Mouse (Mus musculus): ENCODE results near the gene Prrc2b.

Gene Prrc2b

GRCm38 (mm10) chr2:32150924-32151659 is at the start of gene Prrc2b:
Gene Prrc2b (plus strand): TSS chr2:32151082.
- DNase-seq, result peak; percentile 64 to 76

- no peak for DNase-seq
Measured at GRCm38 (mm10) chr2:32102944-32103343, 47.9 kb upstream of the Prrc2b start.

GRCm38 (mm10) chr2:32103557-32103956 is 47.3 kb upstream of the Prrc2b start:
- DNase-seq, result no peak

- DNase-seq, result no peak
Measured at GRCm38 (mm10) chr2:32104122-32104521, 46.8 kb upstream of the Prrc2b start.

GRCm38 (mm10) chr2:32105117-32105913 is 45.6 kb upstream of the Prrc2b start:
- no peak for DNase-seq

- DNase-seq, result no peak
Measured at GRCm38 (mm10) chr2:32105930-32106329, 45.0 kb upstream of the Prrc2b start.

- no peak for DNase-seq
Measured at GRCm38 (mm10) chr2:32111268-32111667, 39.6 kb upstream of the Prrc2b start.

GRCm38 (mm10) chr2:32112548-32112947 is 38.3 kb upstream of the Prrc2b start:
- DNase-seq, result no peak

- DNase-seq, result no peak
Measured at GRCm38 (mm10) chr2:32115851-32116268, 35.0 kb upstream of the Prrc2b start.

GRCm38 (mm10) chr2:32119802-32120750 is 30.8 kb upstream of the Prrc2b start:
- no peak for DNase-seq

- DNase-seq, result no peak
Measured at GRCm38 (mm10) chr2:32121150-32121549, 29.7 kb upstream of the Prrc2b start.

- no peak for DNase-seq
Measured at GRCm38 (mm10) chr2:32121785-32122184, 29.1 kb upstream of the Prrc2b start.

- no peak for DNase-seq
Measured at GRCm38 (mm10) chr2:32127653-32128535, 23.0 kb upstream of the Prrc2b start.

- DNase-seq, result no peak
Measured at GRCm38 (mm10) chr2:32128536-32128841, 22.4 kb upstream of the Prrc2b start.

- no peak for DNase-seq
Measured at GRCm38 (mm10) chr2:32129383-32130074, 21.4 kb upstream of the Prrc2b start.

- peak in 1 of 2 experiments; percentile 41 for DNase-seq
Measured at GRCm38 (mm10) chr2:32130435-32130834, 20.4 kb upstream of the Prrc2b start.

GRCm38 (mm10) chr2:32131205-32131834 is 19.6 kb upstream of the Prrc2b start:
- DNase-seq, result no peak

GRCm38 (mm10) chr2:32131866-32132566 is 18.9 kb upstream of the Prrc2b start:
- no peak for DNase-seq

GRCm38 (mm10) chr2:32132567-32132992 is 18.3 kb upstream of the Prrc2b start:
- peak; percentile 45 to 59 for DNase-seq

GRCm38 (mm10) chr2:32134039-32134438 is 16.8 kb upstream of the Prrc2b start:
- DNase-seq, result peak; percentile 72 to 91

Measured in spleen, adult 18-20 months (tissue).